Mouse (Mus musculus) heart, postnatal 0 days (tissue): ENCODE results near the gene Gbp8. TPM values are rescaled to one million over a fixed set of nuclear protein-coding genes. Genes with fewer than 3 reads are reported as not detected.
"Not testable (repeated sequence)": the region's sequence is repeated elsewhere in the genome, so short reads cannot be mapped to it uniquely, and the experiment has no call there.

Experiments
- ATAC-seq: fragments of 200-750 bp; cut with Nextera tagmentation; 2 replicates; pipeline ENCODE4 v1.8.0; 2017; ENCODE audit warnings: low read depth, moderate number of reproducible peaks, moderate library complexity; ENCODE audit not compliant: insufficient read depth
- DNase-seq: peaks from one replicate; pipeline ENCODE4 v3.0.0-alpha.2; 2016; ENCODE audit warnings: low spot score
- H3K27ac ChIP-seq: fragments of 300-500 bp; sonication (generic); 2 replicates; pipeline ENCODE4 v1.5.1; 2014; ENCODE audit warnings: low read depth, mild to moderate bottlenecking
- H3K27me3 ChIP-seq: fragments of 300-500 bp; sonication (generic); 2 replicates; pipeline ENCODE4 v1.6.1; 2014; ENCODE audit warnings: low read length, mixed read lengths; ENCODE audit not compliant: control insufficient read depth, insufficient read depth
- H3K36me3 ChIP-seq: fragments of 300-500 bp; sonication (generic); replicated peaks from 2 replicates; pipeline ENCODE4 v1.6.1; 2014; ENCODE audit warnings: low read length, mixed read lengths; ENCODE audit not compliant: control insufficient read depth, insufficient read depth
- H3K4me1 ChIP-seq: fragments of 300-500 bp; sonication (generic); 2 replicates; pipeline ENCODE4 v1.6.1; 2014; ENCODE audit warnings: antibody characterized with exemption; ENCODE audit not compliant: control insufficient read depth, insufficient read depth
- H3K4me2 ChIP-seq: fragments of 300-500 bp; sonication (generic); 2 replicates; pipeline ENCODE4 v1.6.1; 2014; ENCODE audit warnings: low read depth, mild to moderate bottlenecking, low read length, moderate library complexity
- H3K4me3 ChIP-seq: fragments of 300-500 bp; sonication (generic); 2 replicates; pipeline ENCODE4 v1.5.1; 2014; ENCODE audit warnings: low read depth, low read length
- H3K9ac ChIP-seq: fragments of 300-500 bp; sonication (generic); replicated peaks from 2 replicates; pipeline ENCODE4 v1.6.1; 2014; ENCODE audit warnings: low read depth, low read length, mixed read lengths
- H3K9me3 ChIP-seq: fragments of 300-500 bp; sonication (generic); replicated peaks from 2 replicates; pipeline ENCODE4 v1.6.1; 2016; ENCODE audit warnings: low read length; ENCODE audit not compliant: control insufficient read depth
- CTCF ChIP-seq: IDR thresholded peaks from 2 replicates; pipeline ENCODE4 v1.5.1; 2016; ENCODE audit warnings: antibody characterized with exemption, control low read depth, low read depth
- EP300 ChIP-seq: IDR thresholded peaks from 2 replicates; pipeline ENCODE4 v1.6.1; 2016; ENCODE audit warnings: antibody characterized with exemption, low read depth
- WGBS: fragments of 180-500 bp; shearing (Covaris S2); extraction: QIAGEN DNeasy Blood & Tissue Kit; methylation state at CpG from one replicate; pipeline ENCODE4 v1.1.7; 2014; 5-methylcytosine and 5-hydroxymethylcytosine counted together
- polyA plus RNA-seq: library from polyadenylated mRNA; unstranded; fragments of >200 nt; fragmentation: Nextera tagmentation; extraction: Ambion mirVana; gene quantifications from 2 replicates; pipeline ENCODE4 v1.2.1, GENCODE M21; 2015
- total RNA-seq: library from RNA; depleted of rRNA; stranded (reverse); fragments of >200 nt; gene quantifications from 2 replicates; pipeline ENCODE4 v1.2.3, GENCODE M21; 2014; ENCODE audit warnings: low replicate concordance

The Gbp8 gene
- total and polyA plus RNA-seq, 2 experiments from 2014 or later, result 0.45 TPM; not detected in 1

DNA sequence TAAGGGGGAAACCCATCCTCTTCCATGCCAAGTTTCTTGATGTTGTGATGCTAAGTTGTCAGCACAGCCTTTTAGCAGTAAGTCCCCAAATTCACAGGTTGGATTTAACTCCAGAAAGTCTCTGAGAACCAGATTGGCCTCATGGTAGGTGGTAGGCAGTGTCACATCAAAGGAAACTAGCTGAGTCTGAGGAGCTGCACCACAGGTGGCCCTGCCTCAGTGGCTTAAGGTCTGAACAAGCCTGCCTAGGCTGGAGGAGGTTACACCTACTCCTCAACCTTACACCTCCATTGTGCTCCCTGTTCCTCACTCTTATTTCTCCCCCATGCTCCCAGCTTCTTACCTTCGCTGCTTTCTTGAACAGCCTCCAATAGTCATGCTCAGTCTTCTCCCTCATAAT is 76.0 kb downstream of the Gbp8 start:
- Histone ChIP-seq H3K9ac (no peak overlapping the region), H3K4me3 (no peak overlapping the region), H3K4me1 (no peaks in the 10 kb centered on the region), H3K36me3 (no peaks in the 10 kb centered on the region), H3K4me2 (no peak overlapping the region), H3K9me3 (no peaks in the 10 kb centered on the region), H3K27me3 (no peaks in the 10 kb centered on the region), H3K27ac (no peak overlapping the region)
- DNase-seq (no peak), ATAC-seq (no peak)
- WGBS, result 54% methylated on average over 1 of the region's 1 CpGs
- TF ChIP-seq CTCF (no peak), EP300 (no peak)

GRCm38 (mm10) chr5:105062403-105062802 is 76.9 kb downstream of the Gbp8 start:
- not testable (repeated sequence) for H3K36me3 ChIP-seq, H3K4me3 ChIP-seq, H3K27ac ChIP-seq, DNase-seq, H3K9ac ChIP-seq, ATAC-seq, H3K4me1 ChIP-seq, H3K9me3 ChIP-seq, H3K27me3 ChIP-seq, H3K4me2 ChIP-seq
- 42% methylated on average over 2 of the region's 2 CpGs for WGBS

GRCm38 (mm10) chr5:105060224-105060623 is 79.1 kb downstream of the Gbp8 start:
- Histone ChIP-seq H3K36me3 (no peaks in the 10 kb centered on the region), H3K27ac (no peak overlapping the region; the same call in 1 of the 2 replicates), H3K27me3 (no peaks in the 10 kb centered on the region), H3K4me3 (no peak overlapping the region), H3K9ac (no peak overlapping the region), H3K4me1 (no peaks in the 10 kb centered on the region), H3K9me3 (no peaks in the 10 kb centered on the region), H3K4me2 (no peak overlapping the region)
- DNase-seq, result no peak
- TF ChIP-seq EP300 (no peak), CTCF (no peak)
- 72% methylated on average over 2 of the region's 2 CpGs for WGBS
- ATAC-seq, result no peak

DNA sequence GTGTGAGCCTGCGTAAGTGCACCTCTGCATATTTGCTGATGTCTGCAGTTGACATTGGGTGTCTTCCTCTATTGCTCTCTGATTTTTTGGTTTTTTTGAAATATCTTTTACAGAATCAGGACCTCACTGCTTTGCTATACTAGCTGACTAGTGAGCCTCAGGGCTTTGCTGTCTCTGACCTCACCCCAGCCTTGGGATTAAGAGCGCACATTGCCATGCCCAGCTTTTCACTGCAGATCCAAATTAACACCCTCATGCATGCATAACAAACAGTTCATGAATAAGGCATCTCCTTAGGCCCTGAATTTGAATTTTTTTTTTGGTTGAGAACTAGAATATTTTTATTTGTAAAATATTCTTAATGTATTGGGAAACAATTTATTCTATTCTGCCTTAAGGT is 84.1 kb downstream of the Gbp8 start:
- DNase-seq, result no peak

GRCm38 (mm10) chr5:105053471-105054169 is 85.7 kb downstream of the Gbp8 start:
- H3K4me3 ChIP-seq, result peak overlapping the region; percentile 13; the same call in 1 of the 2 replicates
- not testable (repeated sequence) for H3K27ac ChIP-seq, H3K4me1 ChIP-seq, H3K9ac ChIP-seq, H3K4me2 ChIP-seq, ATAC-seq, H3K27me3 ChIP-seq, H3K9me3 ChIP-seq, H3K36me3 ChIP-seq
- WGBS, result 63% methylated on average over 1 of the region's 1 CpGs
- DNase-seq, result peak; percentile 9

More for the DNA sequence above, 84.1 kb downstream of the Gbp8 start:
- Histone ChIP-seq H3K4me2 (no peak overlapping the region), H3K36me3 (no peaks in the 10 kb centered on the region), H3K4me3 (no peak overlapping the region), H3K27me3 (no peaks in the 10 kb centered on the region), H3K9ac (no peak overlapping the region), H3K9me3 (no peaks in the 10 kb centered on the region), H3K4me1 (no peaks in the 10 kb centered on the region), H3K27ac (no peak overlapping the region)
- TF ChIP-seq EP300 (no peak), CTCF (no peak)
- WGBS, result 85% methylated on average over 2 of the region's 2 CpGs
- ATAC-seq, result no peak

- H3K4me1 ChIP-seq, result no peaks in the 10 kb centered on the region
- no peak overlapping the region for H3K4me2 ChIP-seq
- no peak overlapping the region for H3K27ac ChIP-seq
- WGBS, result 42% methylated on average over 2 of the region's 2 CpGs
- no peak for DNase-seq
- H3K9me3 ChIP-seq, result no peaks in the 10 kb centered on the region
- no peaks in the 10 kb centered on the region for H3K27me3 ChIP-seq
- ATAC-seq, result no peak
- H3K4me3 ChIP-seq, result no peak overlapping the region
- H3K9ac ChIP-seq, result no peak overlapping the region
- TF ChIP-seq EP300 (no peak), CTCF (no peak)
- H3K36me3 ChIP-seq, result no peaks in the 10 kb centered on the region
Observed at GRCm38 (mm10) chr5:105032362-105032761, 107.0 kb downstream of the Gbp8 start.
